Mouse (Mus musculus): ENCODE measurements around the gene Itgb1. TPM values are rescaled to one million over a fixed set of nuclear protein-coding genes. Genes with fewer than 3 reads are reported as not detected.

The Itgb1 gene
- total and polyA plus RNA-seq, 3 experiments: 53.8 to 315 (median 215) TPM

GRCm38 (mm10) chr8:128724819-128725218 is 39.4 kb downstream of the Itgb1 start:
- H3K27me3 ChIP-seq (ENCODE audit: insufficient read depth, low read length): no peaks in the 10 kb centered on the region
- H3K36me3 ChIP-seq (replicated peaks): peaks cover 83% of the 10 kb centered on the region
- no peak for DNase-seq (ENCODE audit: low spot score)
- ATAC-seq (ENCODE audit: extremely low read depth, insufficient number of reproducible peaks, low FRiP score, poor library complexity, severe bottlenecking): peak; percentile 42; the same call in 1 of the 2 replicates
- H3K4me1 ChIP-seq (ENCODE audit: insufficient read depth, low read depth, low read length): no peaks in the 10 kb centered on the region; the same call in 1 of the 2 replicates
- H3K4me3 ChIP-seq (ENCODE audit: low read depth, low read length): no peak overlapping the region
- H3K9me3 ChIP-seq (replicated peaks): no peaks in the 10 kb centered on the region
- TF ChIP-seq POLR2AphosphoS5 (IDR thresholded peaks at IDR 0.05; ENCODE audit: insufficient replicate concordance, low read depth, low read length) (no peak), TAL1 (conservative IDR thresholded peaks at IDR 0.05; ENCODE audit: low read depth, low read length) (no peak), CTCF (IDR thresholded peaks at IDR 0.05; ENCODE audit: low read depth, low read length) (no peak), GATA2 (IDR thresholded peaks at IDR 0.05; ENCODE audit: borderline replicate concordance, low read depth, low read length) (no peak), GATA1 (IDR thresholded peaks at IDR 0.05; ENCODE audit: borderline replicate concordance, low read length) (no peak)

- no peaks in the 10 kb centered on the region; the same call in 1 of the 2 replicates for H3K4me1 ChIP-seq (ENCODE audit: insufficient read depth, low read depth, low read length)
- H3K4me3 ChIP-seq (ENCODE audit: low read depth, low read length): no peak overlapping the region
- DNase-seq (ENCODE audit: low spot score) (no peak), ATAC-seq (ENCODE audit: extremely low read depth, insufficient number of reproducible peaks, low FRiP score, poor library complexity, severe bottlenecking) (no peak)
- TF ChIP-seq GATA2 (IDR thresholded peaks at IDR 0.05; ENCODE audit: borderline replicate concordance, low read depth, low read length) (no peak), GATA1 (IDR thresholded peaks at IDR 0.05; ENCODE audit: borderline replicate concordance, low read length) (no peak), CTCF (IDR thresholded peaks at IDR 0.05; ENCODE audit: low read depth, low read length) (no peak), POLR2AphosphoS5 (IDR thresholded peaks at IDR 0.05; ENCODE audit: insufficient replicate concordance, low read depth, low read length) (no peak), TAL1 (conservative IDR thresholded peaks at IDR 0.05; ENCODE audit: low read depth, low read length) (no peak)
- no peaks in the 10 kb centered on the region for H3K9me3 ChIP-seq (replicated peaks)
- H3K27me3 ChIP-seq (ENCODE audit: insufficient read depth, low read length): no peaks in the 10 kb centered on the region
- peaks cover 86% of the 10 kb centered on the region for H3K36me3 ChIP-seq (replicated peaks)
Measured at GRCm38 (mm10) chr8:128727213-128727612, 41.8 kb downstream of the Itgb1 start.

DNA sequence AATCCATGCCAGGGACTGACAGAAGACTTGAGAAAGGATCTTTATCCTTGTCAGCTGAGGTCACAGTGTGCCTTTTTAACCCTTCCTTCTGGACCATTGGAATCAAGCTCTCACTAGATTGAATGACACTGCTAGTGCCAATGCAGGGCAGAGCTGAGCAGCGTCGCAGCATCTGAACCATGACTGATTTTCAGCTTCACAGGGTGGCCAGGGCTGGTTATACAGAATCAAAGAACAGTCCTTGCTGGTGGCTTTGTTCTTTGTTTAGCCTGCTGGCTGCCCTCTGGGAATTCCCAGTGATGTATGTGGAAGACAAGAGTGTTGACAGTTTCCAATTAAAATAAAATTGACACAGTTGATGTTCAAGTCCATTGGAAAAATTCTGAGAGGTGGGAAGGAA is 46.8 kb downstream of the Itgb1 start:
- H3K4me1 ChIP-seq (ENCODE audit: insufficient read depth, low read depth, low read length): no peaks in the 10 kb centered on the region; the same call in 1 of the 2 replicates
- no peaks in the 10 kb centered on the region for H3K9me3 ChIP-seq (replicated peaks)
- ATAC-seq (ENCODE audit: extremely low read depth, insufficient number of reproducible peaks, low FRiP score, poor library complexity, severe bottlenecking) (no peak), DNase-seq (ENCODE audit: low spot score) (no peak)
- no peaks in the 10 kb centered on the region for H3K27me3 ChIP-seq (ENCODE audit: insufficient read depth, low read length)
- no peak overlapping the region for H3K4me3 ChIP-seq (ENCODE audit: low read depth, low read length)
- no peak for TF ChIP-seq GATA2 (IDR thresholded peaks at IDR 0.05; ENCODE audit: borderline replicate concordance, low read depth, low read length)
- no peak for TF ChIP-seq GATA1 (IDR thresholded peaks at IDR 0.05; ENCODE audit: borderline replicate concordance, low read length)
- no peak for TF ChIP-seq POLR2AphosphoS5 (IDR thresholded peaks at IDR 0.05; ENCODE audit: insufficient replicate concordance, low read depth, low read length)
- no peak for TF ChIP-seq CTCF (IDR thresholded peaks at IDR 0.05; ENCODE audit: low read depth, low read length)
- no peak for TF ChIP-seq TAL1 (conservative IDR thresholded peaks at IDR 0.05; ENCODE audit: low read depth, low read length)
- peaks cover 80% of the 10 kb centered on the region for H3K36me3 ChIP-seq (replicated peaks)

- H3K36me3 ChIP-seq (replicated peaks): peaks cover 78% of the 10 kb centered on the region
- no peak overlapping the region for H3K4me3 ChIP-seq (ENCODE audit: low read depth, low read length)
- H3K4me1 ChIP-seq (ENCODE audit: insufficient read depth, low read depth, low read length): no peaks in the 10 kb centered on the region; the same call in 1 of the 2 replicates
- DNase-seq (ENCODE audit: low spot score) (no peak), ATAC-seq (ENCODE audit: extremely low read depth, insufficient number of reproducible peaks, low FRiP score, poor library complexity, severe bottlenecking) (no peak)
- H3K27me3 ChIP-seq (ENCODE audit: insufficient read depth, low read length): no peaks in the 10 kb centered on the region
- TF ChIP-seq POLR2AphosphoS5 (IDR thresholded peaks at IDR 0.05; ENCODE audit: insufficient replicate concordance, low read depth, low read length) (no peak), CTCF (IDR thresholded peaks at IDR 0.05; ENCODE audit: low read depth, low read length) (no peak), TAL1 (conservative IDR thresholded peaks at IDR 0.05; ENCODE audit: low read depth, low read length) (no peak), GATA2 (IDR thresholded peaks at IDR 0.05; ENCODE audit: borderline replicate concordance, low read depth, low read length) (no peak), GATA1 (IDR thresholded peaks at IDR 0.05; ENCODE audit: borderline replicate concordance, low read length) (no peak)
- no peaks in the 10 kb centered on the region for H3K9me3 ChIP-seq (replicated peaks)
Measured at GRCm38 (mm10) chr8:128734118-128734517, 48.7 kb downstream of the Itgb1 start.

GRCm38 (mm10) chr8:128735692-128736091 is 50.2 kb downstream of the Itgb1 start:
- ATAC-seq (ENCODE audit: extremely low read depth, insufficient number of reproducible peaks, low FRiP score, poor library complexity, severe bottlenecking) (no peak), DNase-seq (ENCODE audit: low spot score) (no peak)
- Histone ChIP-seq H3K36me3 (replicated peaks) (peaks cover 69% of the 10 kb centered on the region), H3K4me3 (ENCODE audit: low read depth, low read length) (no peak overlapping the region), H3K4me1 (ENCODE audit: insufficient read depth, low read depth, low read length) (no peaks in the 10 kb centered on the region; the same call in 1 of the 2 replicates), H3K27me3 (ENCODE audit: insufficient read depth, low read length) (no peaks in the 10 kb centered on the region), H3K9me3 (replicated peaks) (no peaks in the 10 kb centered on the region)
- TF ChIP-seq CTCF (IDR thresholded peaks at IDR 0.05; ENCODE audit: low read depth, low read length) (no peak), TAL1 (conservative IDR thresholded peaks at IDR 0.05; ENCODE audit: low read depth, low read length) (no peak), POLR2AphosphoS5 (IDR thresholded peaks at IDR 0.05; ENCODE audit: insufficient replicate concordance, low read depth, low read length) (no peak), GATA2 (IDR thresholded peaks at IDR 0.05; ENCODE audit: borderline replicate concordance, low read depth, low read length) (no peak), GATA1 (IDR thresholded peaks at IDR 0.05; ENCODE audit: borderline replicate concordance, low read length) (no peak)

Other genes with a start within 250 kb of the Itgb1 start
- gene Gm3952, start 113.0 kb downstream of the Itgb1 start, total RNA-seq (2014; fragmentation: Nextera tagmentation): not detected in 2 replicates
- gene Gm3952, start 113.0 kb downstream of the Itgb1 start, total RNA-seq (2017): not detected in 2 replicates
- not detected in 2 replicates for gene Gm3952, start 113.0 kb downstream of the Itgb1 start, polyA plus RNA-seq (2012)